18 mouse cellular contexts compared by ENCODE assay signal in genomic region chr13:108212397-108213018, GRCm38 (mm10). TPM values are rescaled to one million over a fixed set of nuclear protein-coding genes. Genes with fewer than 3 reads are reported as not detected.
DNase-seq lines count a peak whose midpoint lies in the region; ATAC-seq and TF ChIP-seq lines count a peak whose summit lies in the region.
"Had no signal": no experiment of that assay in that cellular context is flagged by ENCODE, and none has a peak within 500 bp of the region (broad histone marks: within the 10 kb centered on the region; RNA-seq: fewer than 3 reads in every experiment).

No protein-coding gene starts in this region.

- no peaks in the 10 kb centered on the region for H3K36me3 ChIP-seq in intestine, embryonic 14.5 days (ENCODE audit: control insufficient read depth, insufficient read depth, low read length)
- no peaks in the 10 kb centered on the region for H3K36me3 ChIP-seq in intestine, postnatal 0 days (ENCODE audit: control insufficient read depth, insufficient read depth)
- H3K36me3 ChIP-seq: forebrain, embryonic 12.5 days; midbrain, embryonic 10.5 days had no signal

- peak; percentile 58 for DNase-seq in intestine, embryonic 14.5 days (ENCODE audit: low spot score)
- peak; percentile 45 for DNase-seq in MN1 (ENCODE audit: low spot score)
- DNase-seq in kidney, adult 9 months = peak; percentile 56
- peak; percentile 41 to 60 for DNase-seq in kidney, postnatal 36 days
- no peak for DNase-seq in cerebellum, adult 2 months
- no peak for DNase-seq in adrenal gland, postnatal 25 days
- DNase-seq in cerebellum, adult 11-12 months = no peak
- DNase-seq: cerebellum, adult 9-11 months; gastrocnemius, postnatal 25 days; heart, adult 2 months; heart, postnatal 36 days; layer of hippocampus, postnatal 36 days; thymus, adult 18-20 months; thymus, postnatal 4 days had no signal

- peaks cover 4% of the 10 kb centered on the region; the same call in 1 of the 2 replicates for H3K4me1 ChIP-seq in intestine, embryonic 14.5 days (replicated peaks; ENCODE audit: control insufficient read depth, insufficient read depth, low read length)
- H3K4me1 ChIP-seq in intestine, postnatal 0 days (replicated peaks; ENCODE audit: control insufficient read depth, insufficient read depth, low read length) = no peaks in the 10 kb centered on the region
- no peaks in the 10 kb centered on the region for H3K4me1 ChIP-seq in cerebellum, adult 2 months (ENCODE audit: control insufficient read depth, insufficient read depth, low read length)

- H3K4me2 ChIP-seq in intestine, embryonic 14.5 days (ENCODE audit: low read length) = no peak overlapping the region
- H3K4me2 ChIP-seq in intestine, postnatal 0 days (replicated peaks; ENCODE audit: low read depth) = no peak overlapping the region
- H3K4me2 ChIP-seq: forebrain, embryonic 12.5 days had no signal

- H3K27me3 ChIP-seq in intestine, embryonic 14.5 days (replicated peaks; ENCODE audit: control insufficient read depth, insufficient read depth, low read length) = peaks cover 21% of the 10 kb centered on the region
- 0 out of 2 replicates have a peak, but pooled peaks cover 4% of the 10 kb centered on the region for H3K27me3 ChIP-seq in intestine, postnatal 0 days (replicated peaks; ENCODE audit: control insufficient read depth, insufficient read depth, low read length)
- H3K27me3 ChIP-seq in cerebellum, adult 2 months (ENCODE audit: control insufficient read depth, insufficient read depth, low read length) = no peaks in the 10 kb centered on the region

- no peaks in the 10 kb centered on the region for H3K9me3 ChIP-seq in intestine, embryonic 14.5 days (ENCODE audit: control insufficient read depth, low read length)
- no peaks in the 10 kb centered on the region for H3K9me3 ChIP-seq in intestine, postnatal 0 days (ENCODE audit: control insufficient read depth)
- H3K9me3 ChIP-seq: forebrain, embryonic 12.5 days; midbrain, embryonic 10.5 days had no signal

- peak overlapping the region; percentile 43 for H3K27ac ChIP-seq in intestine, embryonic 14.5 days (ENCODE audit: low read depth)
- H3K27ac ChIP-seq in intestine, postnatal 0 days (ENCODE audit: low read depth, low read length) = no peak overlapping the region
- no peak overlapping the region for H3K27ac ChIP-seq in cerebellum, adult 2 months (ENCODE audit: insufficient read depth, low read length)
- H3K27ac ChIP-seq: forebrain, embryonic 12.5 days; heart, adult 2 months; hindbrain, embryonic 14.5 days; midbrain, embryonic 10.5 days had no signal

- no peak overlapping the region for H3K9ac ChIP-seq in intestine, embryonic 14.5 days (ENCODE audit: low read length)
- H3K9ac ChIP-seq in intestine, postnatal 0 days (ENCODE audit: low read depth, low read length) = no peak overlapping the region
- H3K9ac ChIP-seq: forebrain, embryonic 12.5 days; hindbrain, embryonic 14.5 days had no signal

- no peak for ATAC-seq in intestine, embryonic 14.5 days (replicated peaks; ENCODE audit: low FRiP score, low TSS enrichment, low read depth)
- ATAC-seq in intestine, postnatal 0 days = no peak

- no peak for TF ChIP-seq POLR2A in cerebellum, adult 2 months (IDR thresholded peaks at IDR 0.05; ENCODE audit: borderline replicate concordance, insufficient read depth, low read length)

- TF ChIP-seq CTCF in intestine, postnatal 0 days (IDR thresholded peaks at IDR 0.05; ENCODE audit: low read depth) = no peak
- TF ChIP-seq CTCF in cerebellum, adult 2 months (IDR thresholded peaks at IDR 0.05; ENCODE audit: borderline replicate concordance, insufficient read depth, low read depth, low read length) = no peak

- 49% methylated on average over 5 of the region's 5 CpGs for WGBS in intestine, embryonic 14.5 days
- 36% methylated on average over 5 of the region's 5 CpGs for WGBS in intestine, postnatal 0 days
- 75% methylated on average over 5 of the region's 5 CpGs for WGBS in cerebellum, adult 2 months

- no peak overlapping the region for H3K4me3 ChIP-seq in intestine, embryonic 14.5 days (ENCODE audit: low read depth, low read length)
- no peak overlapping the region for H3K4me3 ChIP-seq in intestine, postnatal 0 days (ENCODE audit: low read depth, low read length)
- H3K4me3 ChIP-seq in cerebellum, adult 2 months (replicated peaks; ENCODE audit: insufficient read depth, low read depth, low read length) = no peak overlapping the region
- H3K4me3 ChIP-seq: forebrain, embryonic 12.5 days; heart, adult 2 months; midbrain, embryonic 10.5 days had no signal

RNA-seq across cellular contexts. Expression of gene Elovl7, which starts 1.7 kb away (rescaled TPM):
- 15.8 and 18.9 TPM in 2 replicates for polyA plus RNA-seq in intestine, embryonic 14.5 days (2014; fragmentation: Nextera tagmentation; extraction: Ambion mirVana)
- polyA plus RNA-seq in intestine, postnatal 0 days (2015; fragmentation: Nextera tagmentation; extraction: Ambion mirVana) = 9.9 and 10.8 TPM in 2 replicates
- polyA plus RNA-seq in cerebellum, adult 2 months (2012; rRNA removed) = 14.7 and 17.0 TPM in 2 replicates
- total RNA-seq in adrenal gland, postnatal 25 days (2021) = 2.6 TPM in 2 replicates

RNA-seq across cellular contexts. Expression of gene Ercc8, which starts 54.0 kb away (rescaled TPM):
- 19.4 and 20.8 TPM in 2 replicates for polyA plus RNA-seq in intestine, embryonic 14.5 days (2014; fragmentation: Nextera tagmentation; extraction: Ambion mirVana)
- polyA plus RNA-seq in intestine, postnatal 0 days (2015; fragmentation: Nextera tagmentation; extraction: Ambion mirVana) = 6.8 and 8.0 TPM in 2 replicates
- polyA plus RNA-seq in cerebellum, adult 2 months (2012; rRNA removed) = 19.6 and 20.2 TPM in 2 replicates
- 9.1 and 13.2 TPM in 2 replicates for total RNA-seq in adrenal gland, postnatal 25 days (2021)

RNA-seq across cellular contexts. Expression of gene Ndufaf2, which starts 54.1 kb away (rescaled TPM):
- polyA plus RNA-seq in intestine, embryonic 14.5 days (2014; fragmentation: Nextera tagmentation; extraction: Ambion mirVana) = 70.5 and 73.3 TPM in 2 replicates
- polyA plus RNA-seq in intestine, postnatal 0 days (2015; fragmentation: Nextera tagmentation; extraction: Ambion mirVana) = 39.2 and 39.4 TPM in 2 replicates
- 46.0 and 62.4 TPM in 2 replicates for polyA plus RNA-seq in cerebellum, adult 2 months (2012; rRNA removed)
- 31.7 and 46.4 TPM in 2 replicates for total RNA-seq in adrenal gland, postnatal 25 days (2021)

Comparison
In these comparisons a context has a peak if more than half of its experiments do, and no peak if none do; other contexts are left out.
1. DNase-seq: peak in intestine, embryonic 14.5 days (single experiment), MN1 (single experiment), kidney, adult 9 months (single experiment) and kidney, postnatal 36 days (2 of 2); none in cerebellum, adult 2 months (0 of 2), adrenal gland, postnatal 25 days (single experiment) and cerebellum, adult 11-12 months (single experiment).